ENCODE assay signal across 12 mouse cellular contexts in genomic region chr8:77511750-77512493, GRCm38 (mm10). TPM values are rescaled to one million over a fixed set of nuclear protein-coding genes. Genes with fewer than 3 reads are reported as not detected.
DNase-seq lines count a peak whose midpoint lies in the region; TF ChIP-seq lines count a peak whose summit lies in the region.
"Had no signal": no experiment of that assay in that cellular context is flagged by ENCODE, and none has a peak within 500 bp of the region (broad histone marks: within the 10 kb centered on the region; RNA-seq: fewer than 3 reads in every experiment).

No protein-coding gene starts in this region.

- peak overlapping the region; percentile 43; the same call in 1 of the 2 replicates for H3K27ac ChIP-seq in gastrocnemius, adult 2 months
- H3K27ac ChIP-seq: heart, embryonic 10.5 days; intestine, embryonic 15.5 days; liver, embryonic 13.5 days; neural tube, embryonic 12.5 days had no signal

- no peak for TF ChIP-seq POLR2A in brain, embryonic 14.5 days (IDR thresholded peaks at IDR 0.05; ENCODE audit: borderline replicate concordance, extremely low read depth, insufficient read depth, insufficient read length, poor library complexity, severe bottlenecking)

- H3K4me3 ChIP-seq in gastrocnemius, adult 2 months, result no peak overlapping the region
- H3K4me3 ChIP-seq: heart, embryonic 10.5 days; intestine, embryonic 15.5 days; liver, embryonic 13.5 days; neural tube, embryonic 12.5 days had no signal

- DNase-seq in gastrocnemius, adult 2 months, result no peak
- no peak for DNase-seq in gastrocnemius, postnatal 4 days (ENCODE audit: low spot score in 2 of 2)
- DNase-seq in retina, embryonic 14.5 days (ENCODE audit: low spot score), result peak; percentile 35
- no peak for DNase-seq in retina, postnatal 1 day
- peak; percentile 47 for DNase-seq in brain, embryonic 14.5 days (ENCODE audit: low read depth)
- DNase-seq in mesoderm, embryonic 11.5 days (ENCODE audit: low read depth, low spot score), result peak; percentile 47
- no peak for DNase-seq in kidney, postnatal 36 days
- DNase-seq: cerebellum, adult 9-11 months; liver, embryonic 13.5 days had no signal

- intact Hi-C loops in gastrocnemius, adult 2 months (cut with DNase I), result no loop called here

- no peak for TF ChIP-seq CTCF in gastrocnemius, adult 2 months (IDR thresholded peaks at IDR 0.05)
- no peak for TF ChIP-seq CTCF in brain, embryonic 14.5 days (IDR thresholded peaks at IDR 0.05; ENCODE audit: borderline replicate concordance, extremely low read depth, insufficient read depth, insufficient read length)

RNA-seq across cellular contexts. Expression of gene Arhgap10, which starts 5.8 kb away (rescaled TPM):
- total RNA-seq in gastrocnemius, adult 2 months (2021), result 10 to 100 TPM; 54.4 to 55.9 TPM
- total RNA-seq in gastrocnemius, postnatal 4 days (2021), result 10 to 100 TPM; 74.6 to 74.9 TPM
- 4.1 and 5.0 TPM in 2 replicates for polyA plus RNA-seq in brain, embryonic 14.5 days (2012; rRNA removed)

RNA-seq across cellular contexts. Expression of gene Prmt9, which starts 37.3 kb away (rescaled TPM):
- 10 to 100 TPM in 1 of 2 experiments, 1 to 10 TPM in 1; 9.0 to 11.2 TPM for total RNA-seq in gastrocnemius, adult 2 months (2021)
- total RNA-seq in gastrocnemius, postnatal 4 days (2021), result 10 to 100 TPM; 12.7 to 14.6 TPM
- 19.7 and 22.6 TPM in 2 replicates for polyA plus RNA-seq in brain, embryonic 14.5 days (2012; rRNA removed)

Comparison
In these comparisons a context has a peak if more than half of its experiments do, and no peak if none do; other contexts are left out.
1. DNase-seq: peak in retina, embryonic 14.5 days (single experiment), brain, embryonic 14.5 days (single experiment) and mesoderm, embryonic 11.5 days (single experiment); none in gastrocnemius, adult 2 months (single experiment), gastrocnemius, postnatal 4 days (0 of 2), retina, postnatal 1 day (single experiment) and kidney, postnatal 36 days (0 of 2).